Mouse (Mus musculus) lung, postnatal 0 days (tissue): ENCODE measurements around the gene Meis3.

Experiments used
- CTCF ChIP-seq: IDR thresholded peaks from 2 replicates; pipeline ENCODE4 v1.5.1; 2016; ENCODE audit warnings: antibody characterized with exemption, mild to moderate bottlenecking
- EP300 ChIP-seq: IDR thresholded peaks from 2 replicates; pipeline ENCODE4 v1.6.1; 2016; ENCODE audit warnings: antibody characterized with exemption, mild to moderate bottlenecking, control low read depth

DNA sequence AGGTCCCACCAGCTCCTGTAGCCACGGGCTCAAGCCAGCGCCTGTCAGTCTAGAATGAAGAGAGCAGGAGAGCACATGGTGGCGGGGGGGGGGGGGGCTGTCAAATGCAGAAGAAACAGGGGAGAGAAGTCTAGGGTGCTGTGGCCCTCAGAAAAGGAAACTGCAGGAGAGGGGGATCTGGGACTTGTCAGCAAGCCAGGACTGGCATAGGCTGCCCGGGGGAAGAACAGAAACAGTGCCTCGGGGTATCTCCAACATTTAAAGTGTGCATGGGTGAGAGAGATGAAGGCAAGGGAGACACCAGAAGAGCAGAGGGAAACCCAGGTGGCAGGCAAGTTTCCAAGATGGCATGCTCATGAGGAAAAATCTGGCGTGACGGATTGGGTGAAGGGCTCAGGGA is 12.9 kb upstream of the Meis3 start:
- TF ChIP-seq CTCF, result no peak
- no peak for TF ChIP-seq EP300
